Mouse (Mus musculus) limb, embryonic 14.5 days (tissue): ENCODE measurements around the gene Ccdc155. TPM values are rescaled to one million over a fixed set of nuclear protein-coding genes. Genes with fewer than 3 reads are reported as not detected.
A peak's percentile ranks its signal among the peaks of the same experiment; 100 is the strongest.

ENCODE experiments used
- ATAC-seq: fragments of 200-750 bp; cut with Nextera tagmentation; 2 replicates; pipeline ENCODE4 v1.8.0; 2017; ENCODE audit warnings: low read depth, moderate number of reproducible peaks, moderate TSS enrichment; ENCODE audit not compliant: low FRiP score
- DNase-seq: peaks from one replicate; pipeline ENCODE4 v3.0.0-alpha.2; 2015; ENCODE audit warnings: low spot score
- H3K27ac ChIP-seq: fragments of 300-500 bp; sonication (generic); replicated peaks from 2 replicates; pipeline ENCODE4 v1.5.1; 2014; ENCODE audit warnings: low read depth, mild to moderate bottlenecking, low read length, moderate library complexity, mixed read lengths
- H3K27me3 ChIP-seq: fragments of 300-500 bp; sonication (generic); 2 replicates; pipeline ENCODE4 v1.6.1; 2014; ENCODE audit warnings: low read length, mixed read lengths; ENCODE audit not compliant: control insufficient read depth, insufficient read depth
- H3K36me3 ChIP-seq: fragments of 300-500 bp; sonication (generic); 2 replicates; pipeline ENCODE4 v1.6.1; 2014; ENCODE audit warnings: mild to moderate bottlenecking, low read length, moderate library complexity, mixed read lengths; ENCODE audit not compliant: control insufficient read depth, insufficient read depth
- H3K4me1 ChIP-seq: fragments of 300-500 bp; sonication (generic); 2 replicates; pipeline ENCODE4 v1.6.1; 2014; ENCODE audit warnings: antibody characterized with exemption, low read length, mixed read lengths; ENCODE audit not compliant: control insufficient read depth, insufficient read depth
- H3K4me2 ChIP-seq: fragments of 300-500 bp; sonication (generic); replicated peaks from 2 replicates; pipeline ENCODE4 v1.6.1; 2014; ENCODE audit warnings: low read depth, mild to moderate bottlenecking, low read length, moderate library complexity; ENCODE audit not compliant: severe bottlenecking
- H3K4me3 ChIP-seq: fragments of 300-500 bp; sonication (generic); replicated peaks from 2 replicates; pipeline ENCODE4 v1.5.1; 2014; ENCODE audit warnings: low read length
- H3K9ac ChIP-seq: fragments of 300-500 bp; sonication (generic); 2 replicates; pipeline ENCODE4 v1.6.1; 2014; ENCODE audit warnings: mild to moderate bottlenecking, low read depth, low read length, moderate library complexity; ENCODE audit not compliant: severe bottlenecking
- H3K9me3 ChIP-seq: fragments of 300-500 bp; sonication (generic); 2 replicates; pipeline ENCODE4 v1.6.1; 2016; ENCODE audit warnings: low read length; ENCODE audit not compliant: control insufficient read depth
- POLR2A ChIP-seq: fragments of 200-500 bp; IDR thresholded peaks from 2 replicates; pipeline ENCODE4 v1.8.0; 2012; ENCODE audit warnings: inconsistent platforms, mild to moderate bottlenecking, moderate library complexity, borderline replicate concordance; ENCODE audit not compliant: insufficient read depth, insufficient read length; ENCODE audit errors: extremely low read depth
- WGBS: fragments of 180-500 bp; shearing (Covaris S2); extraction: QIAGEN DNeasy Blood & Tissue Kit; methylation state at CpG from one replicate; pipeline ENCODE4 v1.1.7; 2014; 5-methylcytosine and 5-hydroxymethylcytosine counted together
- polyA plus RNA-seq, 2 experiments: library from polyadenylated mRNA; depleted of rRNA in 1 of 2; stranded (reverse) in 1 of 2; unstranded in 1 of 2; fragments of >200 nt; fragmentation: Nextera tagmentation in 1 of 2; extraction: Ambion mirVana in 1 of 2; gene quantifications; 2 replicates each; pipeline versions ENCODE4 v1.2.1 to v1.2.3; 2012 to 2014

The Ccdc155 gene
- polyA plus RNA-seq, 2 experiments: 1.2 to 1.4 TPM

DNA sequence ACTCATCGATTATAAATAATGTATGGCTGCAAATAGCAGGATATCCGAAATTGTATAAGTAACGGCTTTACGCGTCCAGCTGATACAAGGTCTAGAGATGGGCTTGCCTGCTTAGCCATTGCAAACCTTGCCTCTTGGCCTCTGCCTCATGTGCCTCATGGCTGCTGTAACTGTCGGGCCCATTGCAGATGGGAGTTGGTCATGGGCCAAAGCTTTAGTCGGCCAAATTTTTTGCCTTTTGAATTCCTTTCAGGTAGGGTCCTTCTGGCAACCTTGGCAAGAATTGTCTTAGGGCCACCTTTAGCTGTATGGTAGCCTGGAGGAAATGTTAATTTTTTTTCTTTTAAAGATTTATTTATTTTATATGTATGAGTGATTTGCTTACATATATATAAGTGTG lies 20.1 kb upstream of the Ccdc155 start:
- Histone ChIP-seq H3K4me3 (no peak overlapping the region), H3K4me1 (no peaks in the 10 kb centered on the region), H3K27ac (no peak overlapping the region), H3K36me3 (peaks cover 97% of the 10 kb centered on the region), H3K27me3 (no peaks in the 10 kb centered on the region), H3K9ac (no peak overlapping the region), H3K4me2 (no peak overlapping the region), H3K9me3 (no peaks in the 10 kb centered on the region)
- no peak for DNase-seq
- TF ChIP-seq POLR2A: no peak
- ATAC-seq: no peak
- WGBS: 94% methylated on average over 7 of the region's 7 CpGs

DNA sequence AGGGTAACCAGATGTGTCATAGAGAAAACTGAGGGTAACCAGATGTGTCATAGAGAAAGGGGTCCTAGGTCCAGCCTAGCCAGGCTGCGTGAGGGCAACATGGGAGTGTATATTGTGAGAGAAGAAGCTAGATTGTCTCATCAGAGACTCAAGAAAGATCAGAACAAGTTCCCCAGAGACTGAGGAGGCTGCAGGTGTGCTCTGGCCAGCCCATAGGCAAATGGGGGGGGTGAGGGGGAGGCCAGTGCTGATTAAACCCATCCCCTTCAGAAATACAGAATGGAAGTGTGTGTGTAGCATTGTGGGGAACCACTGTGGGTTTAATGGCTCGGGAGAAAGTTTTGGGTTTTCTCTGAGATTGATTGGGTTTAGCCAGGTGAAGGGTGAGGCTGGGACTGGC lies 17.0 kb upstream of the Ccdc155 start:
- Histone ChIP-seq H3K4me2 (no peak overlapping the region), H3K27ac (no peak overlapping the region), H3K36me3 (peaks cover 90% of the 10 kb centered on the region), H3K27me3 (no peaks in the 10 kb centered on the region), H3K9me3 (no peaks in the 10 kb centered on the region), H3K4me3 (no peak overlapping the region), H3K9ac (no peak overlapping the region), H3K4me1 (peaks cover 13% of the 10 kb centered on the region; the same call in 1 of the 2 replicates)
- no peak for ATAC-seq
- WGBS: 90% methylated on average over 2 of the region's 2 CpGs
- no peak for DNase-seq
- TF ChIP-seq POLR2A: no peak

DNA sequence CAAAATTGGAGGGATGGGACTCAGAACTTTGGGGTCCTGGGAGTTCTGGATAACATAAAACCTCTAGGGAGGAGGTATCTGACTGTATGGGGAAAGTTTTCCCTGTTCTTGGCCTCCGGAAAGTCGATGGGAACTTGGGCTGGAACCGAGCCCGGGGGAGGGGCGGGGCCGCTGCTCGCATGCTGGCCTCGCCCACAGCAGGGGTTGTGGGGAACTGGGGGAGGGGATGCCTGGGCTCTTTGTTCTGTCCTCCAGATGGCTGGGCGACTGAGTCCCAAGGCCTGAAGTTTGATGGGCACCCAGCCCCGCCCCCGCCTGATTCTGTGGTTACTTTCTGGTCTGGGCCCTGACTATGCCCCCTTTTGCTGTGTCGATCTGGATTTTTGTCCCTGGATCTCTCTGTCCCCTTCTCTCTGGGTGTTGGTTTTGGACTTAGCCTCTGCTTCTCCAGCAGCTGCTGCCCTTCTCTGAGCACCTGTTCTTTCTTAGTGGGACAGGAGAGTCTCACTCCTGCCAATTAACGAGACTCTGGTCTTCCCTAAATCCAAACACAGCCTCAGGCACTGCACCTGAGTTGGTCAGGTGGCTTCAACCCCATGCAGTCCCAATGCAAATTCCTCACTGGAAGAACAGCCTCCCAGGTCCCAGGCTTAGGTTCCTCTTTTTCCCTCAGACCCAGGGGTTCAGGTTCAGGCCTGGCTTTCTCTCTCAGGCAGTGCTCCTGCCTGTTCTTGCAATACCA lies 11.9 kb upstream of the Ccdc155 start:
- peak; percentile 77; the same call in 1 of the 2 replicates for TF ChIP-seq POLR2A
- 0% methylated on average over 13 of the region's 13 CpGs for WGBS
- Histone ChIP-seq H3K4me2 (peak overlapping the region; percentile 80), H3K36me3 (peaks cover 39% of the 10 kb centered on the region), H3K9ac (peak overlapping the region; percentile 99), H3K27me3 (peaks cover 9% of the 10 kb centered on the region), H3K27ac (peak overlapping the region; percentile 99), H3K4me3 (peak overlapping the region; percentile 94), H3K9me3 (no peaks in the 10 kb centered on the region), H3K4me1 (peaks cover 21% of the 10 kb centered on the region; the same call in 1 of the 2 replicates)
- DNase-seq: peak; percentile 93
- ATAC-seq: peak; percentile 89

DNA sequence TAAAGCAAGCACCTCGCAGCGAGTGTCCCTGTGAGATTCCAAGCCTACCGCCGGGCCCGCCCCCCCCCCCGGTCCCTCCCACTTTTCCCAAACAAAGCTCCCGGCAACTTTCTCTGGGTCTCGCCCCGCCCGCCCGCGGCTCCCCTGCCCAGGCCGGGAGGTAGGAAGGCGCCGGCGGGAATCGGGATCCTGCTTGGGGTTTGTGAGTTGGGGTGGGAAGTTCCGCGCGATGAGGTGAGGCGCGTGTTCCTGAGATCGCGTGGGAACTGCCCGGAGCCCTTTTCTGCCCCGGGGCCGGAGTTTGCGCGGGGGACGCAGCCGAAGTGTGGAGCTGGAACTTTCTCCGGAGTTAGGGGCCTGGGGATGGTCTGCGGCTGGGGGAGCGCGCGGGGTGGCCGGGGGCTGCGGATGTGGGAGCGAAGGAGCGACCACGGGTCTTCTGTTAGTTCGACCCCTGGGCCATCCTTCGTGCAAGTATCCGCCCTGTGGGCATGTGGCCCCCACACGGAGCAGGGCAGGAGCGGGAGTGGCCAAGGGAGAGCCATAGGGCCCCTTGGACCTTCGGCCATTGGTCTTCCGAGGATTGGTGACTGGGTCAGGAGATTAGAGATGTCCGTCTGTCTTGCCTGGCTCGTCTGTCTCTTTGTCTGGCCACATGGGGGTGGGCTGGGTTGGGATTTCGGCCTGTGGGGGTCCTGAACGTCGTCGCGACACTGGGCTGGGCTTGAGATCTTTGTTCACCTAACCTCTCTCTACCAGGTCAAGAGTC lies 11.2 kb upstream of the Ccdc155 start, which contains the start of gene Tead2:
Gene Tead2, plus strand, starts transcription at position 81 of the 769 bp plus-strand sequence.
- Histone ChIP-seq H3K4me1 (peaks cover 23% of the 10 kb centered on the region; the same call in 1 of the 2 replicates), H3K36me3 (peaks cover 32% of the 10 kb centered on the region), H3K27ac (peak within 1 kb of the TSS; percentile 99), H3K27me3 (peaks cover 13% of the 10 kb centered on the region), H3K4me2 (peak within 1 kb of the TSS; percentile 80), H3K4me3 (peak within 1 kb of the TSS; percentile 94), H3K9ac (peak within 1 kb of the TSS; percentile 99), H3K9me3 (no peaks in the 10 kb centered on the region)
- DNase-seq (peak; percentile 70), ATAC-seq (peak; percentile 66)
- 1% methylated on average over 49 of the region's 55 CpGs for WGBS
- peak; percentile 92 for TF ChIP-seq POLR2A

DNA sequence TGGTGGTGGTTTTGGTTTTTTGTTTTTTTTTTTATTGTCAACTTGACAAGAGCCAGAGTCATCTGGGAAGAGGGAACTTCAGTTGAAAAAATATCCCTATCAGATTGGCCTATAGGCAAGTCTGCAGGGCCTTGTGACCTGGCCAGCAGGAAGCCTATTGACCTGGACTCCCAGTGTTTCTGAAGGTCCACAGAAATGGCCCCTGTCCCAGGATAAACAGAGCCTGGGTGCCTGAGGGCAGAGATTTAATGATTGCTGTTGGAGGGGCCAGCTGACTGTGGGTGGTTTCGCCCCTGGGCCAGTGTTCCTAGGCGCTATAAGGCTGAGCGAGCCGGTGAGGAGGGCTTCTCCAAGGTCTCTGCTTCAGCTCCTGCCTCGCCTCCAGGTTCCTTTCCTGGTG lies 9.0 kb upstream of the Ccdc155 start:
- H3K9me3 ChIP-seq: no peaks in the 10 kb centered on the region
- no peak for ATAC-seq
- H3K9ac ChIP-seq: no peak overlapping the region
- peaks cover 20% of the 10 kb centered on the region; the same call in 1 of the 2 replicates for H3K4me1 ChIP-seq
- H3K4me3 ChIP-seq: no peak overlapping the region
- no peak overlapping the region for H3K4me2 ChIP-seq
- no peak overlapping the region for H3K27ac ChIP-seq
- peaks cover 11% of the 10 kb centered on the region for H3K36me3 ChIP-seq
- DNase-seq: no peak
- WGBS: 55% methylated on average over 5 of the region's 5 CpGs
- no peak for TF ChIP-seq POLR2A
- peaks cover 13% of the 10 kb centered on the region for H3K27me3 ChIP-seq
